Mouse (Mus musculus) embryonic facial prominence, embryonic 13.5 days (tissue): ENCODE results near the gene Eef1akmt3. TPM values are rescaled to one million over a fixed set of nuclear protein-coding genes. Genes with fewer than 3 reads are reported as not detected.

ENCODE experiments used
- ATAC-seq: fragments of 200-750 bp; cut with Nextera tagmentation; 2 replicates; pipeline ENCODE4 v1.8.0; 2017; ENCODE audit warnings: low read depth; ENCODE audit not compliant: insufficient number of reproducible peaks, insufficient read depth, low FRiP score, low TSS enrichment
- H3K27ac ChIP-seq: fragments of 300-500 bp; sonication (generic); 2 replicates; pipeline ENCODE4 v1.5.1; 2015; ENCODE audit warnings: moderate library complexity, mild to moderate bottlenecking, inconsistent platforms
- H3K27me3 ChIP-seq: fragments of 300-500 bp; sonication (generic); 2 replicates; pipeline ENCODE4 v1.6.1; 2015; ENCODE audit warnings: mild to moderate bottlenecking, inconsistent platforms
- H3K36me3 ChIP-seq: fragments of 300-500 bp; sonication (generic); 2 replicates; pipeline ENCODE4 v1.6.1; 2015; ENCODE audit warnings: mild to moderate bottlenecking, inconsistent platforms
- H3K4me1 ChIP-seq: fragments of 300-500 bp; sonication (generic); 2 replicates; pipeline ENCODE4 v1.6.1; 2015; ENCODE audit warnings: inconsistent platforms
- H3K4me2 ChIP-seq: fragments of 300-500 bp; sonication (generic); 2 replicates; pipeline ENCODE4 v1.6.1; 2015; ENCODE audit warnings: moderate library complexity, mild to moderate bottlenecking, inconsistent platforms
- H3K4me3 ChIP-seq: fragments of 300-500 bp; sonication (generic); 2 replicates; pipeline ENCODE4 v1.5.1; 2015; ENCODE audit warnings: mild to moderate bottlenecking, inconsistent platforms
- H3K9ac ChIP-seq: fragments of 300-500 bp; sonication (generic); 2 replicates; pipeline ENCODE4 v1.6.1; 2015; ENCODE audit warnings: mild to moderate bottlenecking, inconsistent platforms
- H3K9me3 ChIP-seq: fragments of 300-500 bp; sonication (generic); 2 replicates; pipeline ENCODE4 v1.6.1; 2016; ENCODE audit warnings: inconsistent platforms
- WGBS: fragments of 180-500 bp; shearing (Covaris S2); methylation state at CpG from one replicate; pipeline ENCODE4 v1.1.7; 2015; ENCODE audit warnings: mixed read lengths; 5-methylcytosine and 5-hydroxymethylcytosine counted together
- polyA plus RNA-seq: library from polyadenylated mRNA; unstranded; fragments of >200 nt; fragmentation: Nextera tagmentation; extraction: Ambion mirVana; gene quantifications from 2 replicates; pipeline ENCODE4 v1.2.1, GENCODE M21; 2015

Gene Eef1akmt3
- polyA plus RNA-seq, 1 experiment from 2014 or later: 0.81 TPM

- peak within 1 kb of the TSS; percentile 57 for H3K27ac ChIP-seq
- no peaks in the 10 kb centered on the region for H3K9me3 ChIP-seq
- H3K9ac ChIP-seq: peak within 1 kb of the TSS; percentile 88
- peaks cover 31% of the 10 kb centered on the region for H3K27me3 ChIP-seq
- 1% methylated on average over 48 of the region's 72 CpGs for WGBS
- H3K4me2 ChIP-seq: peak within 1 kb of the TSS; percentile 94
- ATAC-seq: peak; percentile 24; the same call in 1 of the 2 replicates
- H3K4me1 ChIP-seq: peaks cover 31% of the 10 kb centered on the region
- peaks cover 29% of the 10 kb centered on the region for H3K36me3 ChIP-seq
- H3K4me3 ChIP-seq: peak within 1 kb of the TSS; percentile 87
Measured at GRCm38 (mm10) chr10:127059968-127060916, 18.9 kb upstream of the Eef1akmt3 start, which contains the start of gene March9. Gene March9, minus strand, starts transcription at chr10:127060184.

GRCm38 (mm10) chr10:127059174-127059967 is 18.1 kb upstream of the Eef1akmt3 start:
- ATAC-seq: no peak
- Histone ChIP-seq H3K27me3 (peaks cover 31% of the 10 kb centered on the region), H3K36me3 (peaks cover 27% of the 10 kb centered on the region), H3K9me3 (no peaks in the 10 kb centered on the region), H3K27ac (peak overlapping the region; percentile 57), H3K9ac (peak overlapping the region; percentile 88), H3K4me3 (peak overlapping the region; percentile 87), H3K4me2 (peak overlapping the region; percentile 94), H3K4me1 (peaks cover 23% of the 10 kb centered on the region)
- 0% methylated on average over 46 of the region's 92 CpGs for WGBS

- H3K27ac ChIP-seq: no peak overlapping the region
- peak overlapping the region; percentile 88 for H3K9ac ChIP-seq
- H3K4me1 ChIP-seq: peaks cover 23% of the 10 kb centered on the region
- H3K4me2 ChIP-seq: peak overlapping the region; percentile 94
- H3K9me3 ChIP-seq: no peaks in the 10 kb centered on the region
- H3K4me3 ChIP-seq: peak overlapping the region; percentile 87
- WGBS: 8% methylated on average over 8 of the region's 8 CpGs
- H3K36me3 ChIP-seq: peaks cover 32% of the 10 kb centered on the region
- peaks cover 34% of the 10 kb centered on the region for H3K27me3 ChIP-seq
- ATAC-seq: no peak
Measured at GRCm38 (mm10) chr10:127058708-127059107, 17.4 kb upstream of the Eef1akmt3 start.

GRCm38 (mm10) chr10:127058161-127058560 is 16.8 kb upstream of the Eef1akmt3 start:
- H3K4me3 ChIP-seq: peak overlapping the region; percentile 87
- peak overlapping the region; percentile 94 for H3K4me2 ChIP-seq
- H3K4me1 ChIP-seq: peaks cover 23% of the 10 kb centered on the region
- H3K27ac ChIP-seq: no peak overlapping the region
- 2% methylated on average over 9 of the region's 9 CpGs for whole genome bisulfite sequencing
- ATAC-seq: no peak
- peak overlapping the region; percentile 88; the same call in 1 of the 2 replicates for H3K9ac ChIP-seq
- H3K27me3 ChIP-seq: peaks cover 36% of the 10 kb centered on the region
- peaks cover 32% of the 10 kb centered on the region for H3K36me3 ChIP-seq
- H3K9me3 ChIP-seq: no peaks in the 10 kb centered on the region

- no peak for ATAC-seq
- Histone ChIP-seq H3K9me3 (no peaks in the 10 kb centered on the region), H3K36me3 (peaks cover 32% of the 10 kb centered on the region), H3K9ac (no peak overlapping the region), H3K4me3 (no peak overlapping the region), H3K4me1 (peaks cover 23% of the 10 kb centered on the region), H3K4me2 (no peak overlapping the region), H3K27ac (no peak overlapping the region), H3K27me3 (peaks cover 47% of the 10 kb centered on the region)
- 80% methylated on average over 20 of the region's 20 CpGs for WGBS
Measured at GRCm38 (mm10) chr10:127056490-127056889, 15.2 kb upstream of the Eef1akmt3 start.

- Histone ChIP-seq H3K9ac (no peak overlapping the region), H3K27me3 (peaks cover 47% of the 10 kb centered on the region), H3K4me1 (peaks cover 20% of the 10 kb centered on the region), H3K36me3 (peaks cover 32% of the 10 kb centered on the region), H3K9me3 (no peaks in the 10 kb centered on the region), H3K27ac (no peak overlapping the region), H3K4me3 (no peak overlapping the region), H3K4me2 (no peak overlapping the region)
- ATAC-seq: no peak
- WGBS: 84% methylated on average over 8 of the region's 8 CpGs
Measured at GRCm38 (mm10) chr10:127055406-127055805, 14.1 kb upstream of the Eef1akmt3 start.

GRCm38 (mm10) chr10:127054646-127055045 is 13.3 kb upstream of the Eef1akmt3 start:
- Histone ChIP-seq H3K4me1 (peaks cover 21% of the 10 kb centered on the region), H3K27me3 (peaks cover 49% of the 10 kb centered on the region), H3K36me3 (peaks cover 32% of the 10 kb centered on the region), H3K4me3 (no peak overlapping the region), H3K9me3 (no peaks in the 10 kb centered on the region), H3K9ac (no peak overlapping the region), H3K27ac (no peak overlapping the region), H3K4me2 (no peak overlapping the region)
- no peak for ATAC-seq
- WGBS: 61% methylated on average over 4 of the region's 4 CpGs

GRCm38 (mm10) chr10:127050119-127050474 is 8.8 kb upstream of the Eef1akmt3 start:
- H3K4me2 ChIP-seq: 0 out of 2 replicates have a peak overlapping the region, but pooled peaks have one; percentile 35
- peaks cover 63% of the 10 kb centered on the region for H3K27me3 ChIP-seq
- 14% methylated on average over 10 of the region's 10 CpGs for WGBS

GRCm38 (mm10) chr10:127049395-127050118 is 8.2 kb upstream of the Eef1akmt3 start:
- no peak for ATAC-seq
- Histone ChIP-seq H3K4me3 (peak overlapping the region; percentile 16), H3K9me3 (no peaks in the 10 kb centered on the region), H3K36me3 (peaks cover 30% of the 10 kb centered on the region), H3K4me2 (peak overlapping the region; percentile 35), H3K27ac (no peak overlapping the region), H3K9ac (no peak overlapping the region; the same call in 1 of the 2 replicates), H3K4me1 (peaks cover 11% of the 10 kb centered on the region; the same call in 1 of the 2 replicates), H3K27me3 (peaks cover 63% of the 10 kb centered on the region)
- 3% methylated on average over 29 of the region's 29 CpGs for WGBS

More at GRCm38 (mm10) chr10:127050119-127050474, 8.8 kb upstream of the Eef1akmt3 start:
- Histone ChIP-seq H3K27ac (no peak overlapping the region), H3K9me3 (no peaks in the 10 kb centered on the region), H3K36me3 (peaks cover 27% of the 10 kb centered on the region), H3K9ac (no peak overlapping the region; the same call in 1 of the 2 replicates), H3K4me1 (peaks cover 11% of the 10 kb centered on the region; the same call in 1 of the 2 replicates), H3K4me3 (peak overlapping the region; percentile 16; the same call in 1 of the 2 replicates)
- ATAC-seq: no peak

- peak overlapping the region; percentile 35 for H3K4me2 ChIP-seq
- H3K27ac ChIP-seq: no peak overlapping the region
- peaks cover 11% of the 10 kb centered on the region; the same call in 1 of the 2 replicates for H3K4me1 ChIP-seq
- H3K27me3 ChIP-seq: peaks cover 61% of the 10 kb centered on the region
- WGBS: 4% methylated on average over 35 of the region's 35 CpGs
- peaks cover 28% of the 10 kb centered on the region for H3K36me3 ChIP-seq
- no peaks in the 10 kb centered on the region for H3K9me3 ChIP-seq
- H3K9ac ChIP-seq: peak overlapping the region; percentile 11; the same call in 1 of the 2 replicates
- no peak for ATAC-seq
- peak overlapping the region; percentile 16 for H3K4me3 ChIP-seq
Measured at GRCm38 (mm10) chr10:127048608-127049394, 7.5 kb upstream of the Eef1akmt3 start.
